Mouse (Mus musculus): ENCODE measurements around the gene Tppp2. TPM values are rescaled to one million over a fixed set of nuclear protein-coding genes. Genes with fewer than 3 reads are reported as not detected.
A peak's percentile ranks its signal among the peaks of the same experiment; 100 is the strongest.
"Not testable (repeated sequence)": the region's sequence is repeated elsewhere in the genome, so short reads cannot be mapped to it uniquely, and the experiment has no call there.

The Tppp2 gene
- total RNA-seq, 2 experiments from 2014 or later: 0.35 TPM; not detected in 1

DNA sequence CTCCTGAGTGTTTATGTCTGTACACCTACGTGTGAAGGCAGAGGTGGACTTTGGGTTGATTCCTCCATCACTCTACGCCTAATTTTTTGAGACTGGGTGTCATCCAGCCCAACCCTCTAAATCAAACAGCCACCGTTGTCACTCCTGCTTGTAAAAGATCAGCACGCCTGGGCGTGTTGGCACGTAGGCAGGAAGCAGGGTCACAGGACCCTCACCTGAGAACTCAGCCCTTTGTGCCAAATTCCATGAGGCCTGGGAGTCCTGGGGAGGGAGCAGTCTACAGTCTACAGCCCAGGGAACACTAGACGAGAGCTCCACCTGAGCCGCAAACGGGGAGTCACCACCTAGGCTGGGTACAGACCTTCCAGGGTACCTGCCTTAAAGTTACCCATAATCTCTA lies 14.4 kb upstream of the Tppp2 start:
- intact Hi-C loops (cut with DNase I; ENCODE audit: low total_unique reads): loop anchor here (5.0 kb wide), 1 partner anchor 104 kb away; no protein-coding TSS in a partner anchor
- DNase-seq: no peak

- no peak for DNase-seq
- intact Hi-C loops (cut with DNase I; ENCODE audit: low total_unique reads): loop anchor here (5.0 kb wide), 1 partner anchor 103 kb away; no protein-coding TSS in a partner anchor
Observed at GRCm38 (mm10) chr14:51904706-51905105, 13.5 kb upstream of the Tppp2 start.

DNA sequence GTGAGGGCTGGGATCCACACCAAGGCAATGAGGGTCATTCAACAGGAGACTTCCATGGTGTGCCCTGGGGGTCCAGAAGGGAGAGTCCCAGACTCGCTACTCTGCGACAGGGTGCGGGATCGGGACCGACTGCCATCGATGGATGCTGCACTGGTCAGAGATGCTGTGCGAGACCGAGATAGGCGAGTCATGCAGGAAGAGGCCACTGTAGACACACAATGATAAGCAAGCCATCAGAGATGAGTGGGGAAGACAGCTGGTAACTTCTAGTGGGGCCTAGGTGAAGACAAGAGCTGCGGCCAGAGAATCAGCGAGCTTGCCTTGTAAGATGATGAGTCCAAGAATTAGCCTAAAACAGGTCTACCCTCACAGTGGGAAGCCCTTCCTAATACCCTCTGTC lies 12.1 kb upstream of the Tppp2 start:
- DNase-seq: no peak
- intact Hi-C loops (cut with DNase I; ENCODE audit: low total_unique reads): no loop called here

GRCm38 (mm10) chr14:51911301-51911700 lies 6.9 kb upstream of the Tppp2 start:
- DNase-seq: no peak
- intact Hi-C loops (cut with DNase I; ENCODE audit: low total_unique reads): no loop called here

GRCm38 (mm10) chr14:51912391-51913061 lies 5.7 kb upstream of the Tppp2 start:
- intact Hi-C loops (cut with DNase I; ENCODE audit: low total_unique reads): no loop called here
- peak; percentile 43 for DNase-seq

GRCm38 (mm10) chr14:51913062-51913959 lies 4.9 kb upstream of the Tppp2 start:
- intact Hi-C loops (cut with DNase I; ENCODE audit: low total_unique reads): no loop called here
- DNase-seq: peak; percentile 93

GRCm38 (mm10) chr14:51913960-51914762 lies 4.1 kb upstream of the Tppp2 start, which contains the start of gene Ndrg2:
Ndrg2 (minus strand) TSS chr14:51914158.
- intact Hi-C loops (cut with DNase I; ENCODE audit: low total_unique reads): no loop called here

DNA sequence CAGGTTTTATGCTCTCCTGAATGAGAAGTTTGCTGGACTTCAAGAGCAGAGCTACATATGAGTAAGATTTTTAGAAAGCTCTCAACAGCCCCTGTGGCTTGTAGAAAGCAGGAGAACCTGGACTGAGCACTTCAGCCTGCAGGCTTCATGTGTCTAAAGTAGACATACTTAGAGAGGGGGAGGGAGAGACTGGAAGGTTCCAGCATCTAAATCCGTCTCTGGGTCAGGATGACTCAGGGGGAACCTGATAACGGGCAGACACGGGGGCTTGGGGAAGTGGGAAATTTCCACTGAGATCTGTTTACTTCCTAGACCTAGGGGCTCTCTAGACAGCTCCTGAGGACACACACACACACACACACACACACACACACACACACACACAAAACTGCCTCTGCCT lies 3.2 kb upstream of the Tppp2 start:
- no peak for DNase-seq

More at GRCm38 (mm10) chr14:51913960-51914762, 4.1 kb upstream of the Tppp2 start, which contains the start of gene Ndrg2:
- peak; percentile 87 for DNase-seq

GRCm38 (mm10) chr14:51916539-51916938 lies 1.7 kb upstream of the Tppp2 start:
- DNase-seq: no peak
- intact Hi-C loops (cut with DNase I; ENCODE audit: low total_unique reads): no loop called here

More for the DNA sequence above, 3.2 kb upstream of the Tppp2 start:
- intact Hi-C loops (cut with DNase I; ENCODE audit: low total_unique reads): no loop called here

DNA sequence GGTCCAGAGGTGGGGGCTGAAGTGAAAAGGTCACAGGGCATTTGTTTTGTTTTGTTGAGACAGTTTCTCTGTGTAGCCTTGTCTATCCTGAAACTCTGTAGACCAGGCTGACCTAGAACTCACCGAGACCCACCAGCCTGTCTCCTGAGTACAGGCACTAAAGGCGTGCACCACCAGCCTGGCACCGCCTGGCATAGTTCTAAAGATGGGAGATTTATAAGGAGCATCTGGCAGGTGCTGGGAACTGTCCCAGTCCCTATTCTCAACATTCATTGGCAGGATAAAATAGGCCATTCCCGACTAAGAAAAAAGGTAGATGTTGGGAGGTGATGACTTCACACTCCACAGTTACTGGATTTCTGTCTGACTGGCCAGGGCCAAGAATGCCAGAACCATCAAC lies 741 bp downstream of the Tppp2 start:
- intact Hi-C loops (cut with DNase I; ENCODE audit: low total_unique reads): no loop called here

GRCm38 (mm10) chr14:51921759-51922570 lies 3.7 kb downstream of the Tppp2 start:
- intact Hi-C loops (cut with DNase I; ENCODE audit: low total_unique reads): no loop called here
- DNase-seq: peak; percentile 74

More for the DNA sequence above, 741 bp downstream of the Tppp2 start:
- no peak for DNase-seq

GRCm38 (mm10) chr14:51922571-51922865 lies 4.3 kb downstream of the Tppp2 start, which contains the start of gene Rnase13:
Rnase13 (minus strand) TSS chr14:51922773.
- peak; percentile 34 for DNase-seq
- intact Hi-C loops (cut with DNase I; ENCODE audit: low total_unique reads): no loop called here

DNA sequence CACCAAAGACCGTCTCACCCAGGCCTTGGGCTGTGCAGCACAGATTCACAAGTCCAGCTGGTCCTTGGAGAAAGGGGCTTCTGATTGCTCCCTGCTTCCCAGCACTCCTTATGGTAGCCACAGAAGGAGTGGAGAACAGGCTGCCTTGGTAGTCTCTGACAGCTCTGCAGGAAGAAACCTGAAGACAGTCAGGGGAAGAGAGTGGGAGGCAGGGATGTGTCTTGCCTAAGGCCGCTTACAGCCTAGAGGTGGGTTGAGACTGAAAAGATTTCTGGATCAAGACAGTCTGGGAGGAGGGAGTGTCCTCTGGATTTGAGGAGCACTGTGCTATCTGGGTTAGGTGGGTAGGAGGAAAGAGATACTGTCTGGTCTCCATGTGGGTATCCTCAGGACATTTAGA lies 4.7 kb downstream of the Tppp2 start:
- intact Hi-C loops (cut with DNase I; ENCODE audit: low total_unique reads): no loop called here
- no peak for DNase-seq

- DNase-seq: no peak
- intact Hi-C loops (cut with DNase I; ENCODE audit: low total_unique reads): no loop called here
Observed at GRCm38 (mm10) chr14:51923492-51923891, 5.3 kb downstream of the Tppp2 start.

- DNase-seq; intact Hi-C loops (cut with DNase I; ENCODE audit: low total_unique reads): not testable (repeated sequence)
Observed at GRCm38 (mm10) chr14:51926930-51927329, 8.7 kb downstream of the Tppp2 start.

- intact Hi-C loops (cut with DNase I; ENCODE audit: low total_unique reads): no loop called here
- DNase-seq: peak; percentile 79
Observed at GRCm38 (mm10) chr14:51929309-51929943, 11.2 kb downstream of the Tppp2 start.

GRCm38 (mm10) chr14:51929968-51930367 lies 11.7 kb downstream of the Tppp2 start:
- intact Hi-C loops (cut with DNase I; ENCODE audit: low total_unique reads): loop anchor here (5.0 to 10.0 kb wide), 2 partner anchors 33 to 55 kb away; partner anchors contain the start of gene Arhgef40

DNA sequence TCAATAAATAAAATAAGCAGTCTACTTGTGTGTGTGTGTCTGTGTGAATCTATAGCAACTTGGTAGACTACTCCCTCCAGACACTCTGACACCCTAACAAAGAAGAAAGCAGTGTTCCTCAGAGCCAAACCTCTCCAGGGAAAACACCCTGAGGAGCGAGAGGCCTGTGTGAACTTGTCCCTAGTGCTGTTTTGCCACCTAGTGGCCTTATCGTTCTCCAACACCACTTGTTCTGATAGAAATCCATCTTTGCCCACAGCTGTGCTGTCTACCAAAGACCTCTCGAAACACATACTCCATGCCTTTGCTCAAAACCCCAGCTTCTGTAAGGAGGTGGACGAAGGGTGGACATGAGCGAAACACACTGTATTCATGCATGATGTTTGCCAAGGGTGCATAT lies 12.6 kb downstream of the Tppp2 start:
- intact Hi-C loops (cut with DNase I; ENCODE audit: low total_unique reads): loop anchor here (5.0 to 10.0 kb wide), 2 partner anchors 34 to 54 kb away; partner anchors contain the start of gene Arhgef40
- DNase-seq: peak; percentile 62

More at GRCm38 (mm10) chr14:51929968-51930367, 11.7 kb downstream of the Tppp2 start:
- DNase-seq: no peak
